Mouse (Mus musculus) midbrain, embryonic 10.5 days (tissue): ENCODE measurements around the gene Sntb2. TPM values are rescaled to one million over a fixed set of nuclear protein-coding genes. Genes with fewer than 3 reads are reported as not detected.

Experiments
- DNase-seq: peaks from one replicate; pipeline ENCODE4 v3.0.0-alpha.2; 2017; ENCODE audit warnings: low spot score
- H3K27ac ChIP-seq: fragments of 300-500 bp; sonication (generic); replicated peaks from 2 replicates; pipeline ENCODE4 v1.5.1; 2016; ENCODE audit warnings: mild to moderate bottlenecking
- H3K27me3 ChIP-seq: fragments of 300-500 bp; sonication (generic); 2 replicates; pipeline ENCODE4 v1.6.1; 2016; ENCODE audit warnings: low read depth, mild to moderate bottlenecking; ENCODE audit not compliant: poor library complexity, severe bottlenecking
- H3K36me3 ChIP-seq: fragments of 300-500 bp; sonication (generic); 2 replicates; pipeline ENCODE4 v1.6.1; 2016; ENCODE audit warnings: mild to moderate bottlenecking, moderate library complexity
- H3K4me1 ChIP-seq: fragments of 300-500 bp; sonication (generic); 2 replicates; pipeline ENCODE4 v1.6.1; 2016
- H3K4me3 ChIP-seq: fragments of 300-500 bp; sonication (generic); 2 replicates; pipeline ENCODE4 v1.5.1; 2016; ENCODE audit warnings: mild to moderate bottlenecking, moderate library complexity
- H3K9me3 ChIP-seq: fragments of 300-500 bp; sonication (generic); replicated peaks from 2 replicates; pipeline ENCODE4 v1.6.1; 2016; ENCODE audit warnings: mild to moderate bottlenecking
- WGBS: fragments of 180-500 bp; shearing (Covaris S2); methylation state at CpG from one replicate; pipeline ENCODE4 v1.1.7; 2016; 5-methylcytosine and 5-hydroxymethylcytosine counted together
- polyA plus RNA-seq: library from polyadenylated mRNA; unstranded; fragments of >200 nt; fragmentation: Nextera tagmentation; extraction: Ambion mirVana; gene quantifications from 2 replicates; pipeline ENCODE4 v1.2.1, GENCODE M21; 2016

The Sntb2 gene
- 8.2 and 9.2 TPM in 2 replicates for polyA plus RNA-seq

DNA sequence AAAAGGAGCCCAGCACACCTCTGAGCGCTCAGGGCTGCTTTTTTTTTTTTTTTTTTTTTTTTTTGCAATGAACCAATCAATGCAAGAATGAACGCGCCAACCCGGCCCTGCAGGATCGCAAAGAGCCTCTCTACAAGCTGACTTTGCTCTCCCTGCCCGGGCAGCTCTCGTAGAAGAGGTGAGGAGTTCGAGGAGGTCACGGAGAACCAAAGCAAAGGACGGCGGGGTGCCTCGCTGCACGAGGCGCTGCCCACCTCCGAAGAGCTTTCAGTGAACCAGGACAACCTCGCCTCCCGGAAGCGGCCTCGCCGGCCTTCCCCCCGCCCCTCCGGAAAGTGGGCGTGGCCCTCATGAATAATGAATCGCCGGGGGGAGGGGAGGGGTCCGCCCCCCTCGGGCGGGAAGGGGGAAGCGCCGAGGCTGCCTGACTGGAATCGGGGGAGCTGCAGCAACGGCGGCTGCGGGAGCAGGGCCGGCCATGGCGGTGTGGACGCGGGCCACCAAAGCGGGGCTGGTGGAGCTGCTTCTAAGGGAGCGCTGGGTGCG lies at the start of gene Sntb2:
Gene Sntb2 (plus strand): TSS at position 427 of the 546 bp plus-strand sequence.
- peak; percentile 95 for DNase-seq
- peaks cover 35% of the 10 kb centered on the region for H3K27me3 ChIP-seq
- H3K4me1 ChIP-seq: peaks cover 31% of the 10 kb centered on the region
- H3K4me3 ChIP-seq: peak within 1 kb of the TSS; percentile 88
- peak within 1 kb of the TSS; percentile 94 for H3K27ac ChIP-seq
- H3K36me3 ChIP-seq: no peaks in the 10 kb centered on the region
- no peaks in the 10 kb centered on the region for H3K9me3 ChIP-seq
- WGBS: under 1% methylated on average over 41 of the region's 41 CpGs

DNA sequence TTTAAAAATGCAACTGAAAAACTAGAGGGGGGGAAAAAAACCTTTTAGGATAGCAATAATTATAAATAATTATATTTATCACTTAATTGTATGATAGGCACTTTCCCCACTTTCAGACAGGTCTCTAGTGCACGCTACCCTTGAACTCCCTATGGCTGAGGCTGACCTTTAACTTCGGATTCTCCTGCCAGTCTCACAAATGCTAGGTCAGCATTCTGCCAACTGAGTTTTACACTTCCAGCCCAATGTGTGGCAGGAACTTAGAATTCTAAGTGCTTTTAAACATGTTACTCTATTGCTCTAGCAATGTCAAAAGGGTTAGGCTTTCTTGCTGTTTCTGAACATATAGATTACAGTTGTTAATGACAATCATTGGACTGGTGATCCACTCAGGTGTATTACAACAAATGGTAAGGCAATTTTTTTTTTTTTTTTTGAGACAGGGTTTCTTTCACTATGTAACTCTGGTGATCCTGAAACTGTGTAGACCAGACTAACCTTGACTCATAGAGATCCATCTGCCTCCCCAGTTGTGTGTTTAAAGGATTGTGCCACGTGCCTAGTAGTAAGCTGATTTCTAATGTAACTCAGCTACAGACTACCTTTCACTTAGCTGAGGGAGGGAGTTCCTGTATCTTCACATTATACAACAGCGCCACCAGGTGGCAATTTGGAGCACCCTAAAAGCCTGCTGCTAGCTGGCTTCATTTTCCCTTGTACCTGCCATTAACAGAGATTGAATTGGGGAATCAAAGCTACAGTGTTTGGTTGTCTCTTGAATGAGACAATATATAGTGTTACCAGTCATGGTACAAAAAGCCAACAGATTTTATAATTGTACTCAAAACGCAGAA lies 48.0 kb upstream of the Sntb2 start:
- Histone ChIP-seq H3K9me3 (no peaks in the 10 kb centered on the region), H3K4me1 (peaks cover 23% of the 10 kb centered on the region), H3K27ac (no peak overlapping the region), H3K36me3 (peaks cover 63% of the 10 kb centered on the region), H3K4me3 (no peak overlapping the region), H3K27me3 (no peaks in the 10 kb centered on the region)
- WGBS: 60% methylated on average over 5 of the region's 5 CpGs
- DNase-seq: peak; percentile 61

- H3K4me3 ChIP-seq: no peak overlapping the region
- no peaks in the 10 kb centered on the region for H3K9me3 ChIP-seq
- no peak for DNase-seq
- no peaks in the 10 kb centered on the region for H3K27me3 ChIP-seq
- H3K36me3 ChIP-seq: peaks cover 50% of the 10 kb centered on the region
- no peak overlapping the region for H3K27ac ChIP-seq
- H3K4me1 ChIP-seq: peaks cover 24% of the 10 kb centered on the region
- WGBS: 91% methylated on average over 3 of the region's 3 CpGs
These were observed 46.7 kb upstream of the Sntb2 start for GRCm38 (mm10) chr8:106888803-106889202.

DNA sequence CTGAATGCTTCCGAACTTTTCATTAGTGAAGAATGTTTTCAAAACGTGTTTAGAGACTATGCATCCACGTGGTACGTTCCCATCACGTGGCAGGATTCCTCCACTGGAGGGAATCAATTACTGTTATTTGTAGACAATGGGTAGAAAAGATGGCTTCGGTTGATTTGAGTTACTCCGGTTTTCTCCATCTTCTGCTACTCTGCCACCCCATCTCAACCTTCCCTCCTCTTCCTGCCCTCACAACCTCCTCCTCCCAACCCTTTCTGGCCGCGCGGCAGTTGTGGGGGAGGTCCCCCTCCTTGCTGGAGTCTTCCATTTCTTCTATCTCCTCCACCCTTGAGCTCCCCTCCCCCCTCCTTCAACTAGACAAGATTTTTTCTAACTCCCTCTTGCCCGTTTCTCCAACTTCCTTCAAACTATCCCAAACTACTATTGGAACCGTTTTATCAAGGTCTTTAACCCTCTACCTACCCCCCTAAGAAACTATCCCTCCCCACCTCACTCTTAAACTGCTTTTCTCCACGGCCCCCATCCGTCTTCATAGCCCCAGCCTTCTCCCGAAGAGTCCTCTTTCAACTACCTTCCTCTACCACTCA lies 43.2 kb upstream of the Sntb2 start:
- no peaks in the 10 kb centered on the region for H3K27me3 ChIP-seq
- peak overlapping the region; percentile 99 for H3K4me3 ChIP-seq
- H3K36me3 ChIP-seq: peaks cover 43% of the 10 kb centered on the region
- peak; percentile 71 for DNase-seq
- WGBS: under 1% methylated on average over 15 of the region's 15 CpGs
- peaks cover 38% of the 10 kb centered on the region for H3K4me1 ChIP-seq
- peak overlapping the region; percentile 100 for H3K27ac ChIP-seq
- H3K9me3 ChIP-seq: no peaks in the 10 kb centered on the region

DNA sequence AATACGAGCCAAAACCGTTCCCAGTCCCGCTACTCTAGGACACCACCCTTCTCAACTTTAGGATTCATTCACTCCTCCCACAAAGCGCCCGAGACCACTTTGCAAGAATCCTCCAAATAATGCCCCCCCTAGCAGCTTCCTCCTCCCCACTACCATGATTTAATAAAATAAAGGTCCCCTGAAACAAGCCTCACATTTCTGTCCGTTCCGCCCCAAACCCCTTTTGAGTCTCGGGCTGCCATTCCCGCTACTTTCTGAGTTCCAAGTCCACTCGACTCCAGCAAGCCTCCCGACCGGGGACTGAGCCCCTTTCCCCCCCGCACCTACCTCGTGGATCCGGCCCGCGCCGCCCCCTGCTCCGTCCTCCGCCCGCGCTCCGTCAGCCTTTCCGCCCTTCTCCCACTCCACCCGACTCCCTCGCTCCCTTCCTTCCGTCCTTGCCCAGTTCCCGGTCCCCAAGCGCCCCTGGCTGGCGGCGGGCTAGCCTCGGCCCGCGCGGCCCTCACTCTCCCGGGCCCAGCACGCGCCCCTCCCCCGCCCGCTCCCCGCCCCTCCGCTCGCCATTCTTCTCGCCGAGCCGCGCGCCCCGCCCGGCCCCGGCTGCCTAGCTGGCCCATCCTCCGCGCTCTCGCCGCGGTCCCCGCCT lies 42.6 kb upstream of the Sntb2 start:
- H3K27me3 ChIP-seq: no peaks in the 10 kb centered on the region
- under 1% methylated on average over 57 of the region's 57 CpGs for WGBS
- peak overlapping the region; percentile 100 for H3K27ac ChIP-seq
- H3K4me1 ChIP-seq: peaks cover 38% of the 10 kb centered on the region
- H3K36me3 ChIP-seq: peaks cover 49% of the 10 kb centered on the region
- H3K9me3 ChIP-seq: no peaks in the 10 kb centered on the region
- peak overlapping the region; percentile 99 for H3K4me3 ChIP-seq
- peak; percentile 82 for DNase-seq

DNA sequence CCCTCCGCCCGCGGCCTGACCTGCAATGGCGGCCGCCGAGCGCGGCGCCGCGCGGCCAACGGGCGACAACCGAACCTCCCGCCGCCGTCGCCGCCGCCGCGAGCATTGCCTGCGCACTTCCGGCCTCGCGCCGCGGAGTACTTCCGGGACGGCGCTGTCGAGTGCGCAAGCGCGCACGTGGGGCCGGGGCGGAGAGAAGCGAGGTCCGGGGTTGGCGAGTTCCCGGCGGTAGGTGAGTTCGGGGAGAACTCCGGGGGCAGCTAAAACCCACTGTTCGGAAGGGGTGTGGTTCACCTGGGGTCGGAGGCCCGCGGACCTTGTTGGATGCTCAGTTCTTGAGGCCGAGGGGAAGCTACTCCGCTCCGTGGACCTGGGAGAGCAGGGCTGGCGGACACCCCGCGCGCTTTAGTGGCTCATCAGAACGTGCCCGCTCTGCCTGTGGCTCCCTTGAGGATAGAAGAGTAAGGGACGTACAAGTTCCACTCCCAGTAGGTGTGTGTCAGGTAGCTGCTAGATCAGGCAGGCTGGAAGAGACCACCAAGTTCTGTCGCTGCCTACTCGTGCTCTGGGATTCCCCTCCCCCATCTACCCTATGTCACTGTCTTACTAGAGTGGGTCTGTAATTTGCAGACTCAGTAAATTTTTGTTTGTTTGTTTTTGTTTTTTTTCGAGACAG lies 41.9 kb upstream of the Sntb2 start, which contains the start of gene Utp4:
Gene Utp4 (plus strand): TSS at position 156 of the 676 bp plus-strand sequence.
- H3K9me3 ChIP-seq: no peaks in the 10 kb centered on the region
- peaks cover 56% of the 10 kb centered on the region for H3K36me3 ChIP-seq
- DNase-seq: peak; percentile 89
- peak within 1 kb of the TSS; percentile 100 for H3K27ac ChIP-seq
- under 1% methylated on average over 63 of the region's 63 CpGs for WGBS
- H3K27me3 ChIP-seq: no peaks in the 10 kb centered on the region
- peaks cover 38% of the 10 kb centered on the region for H3K4me1 ChIP-seq
- peak within 1 kb of the TSS; percentile 99 for H3K4me3 ChIP-seq

GRCm38 (mm10) chr8:106899473-106899872 lies 36.1 kb upstream of the Sntb2 start:
- peaks cover 100% of the 10 kb centered on the region for H3K36me3 ChIP-seq
- 97% methylated on average over 5 of the region's 5 CpGs for WGBS
- DNase-seq: no peak
- H3K4me3 ChIP-seq: no peak overlapping the region
- H3K27me3 ChIP-seq: no peaks in the 10 kb centered on the region
- H3K4me1 ChIP-seq: peaks cover 8% of the 10 kb centered on the region
- H3K9me3 ChIP-seq: no peaks in the 10 kb centered on the region
- H3K27ac ChIP-seq: no peak overlapping the region

DNA sequence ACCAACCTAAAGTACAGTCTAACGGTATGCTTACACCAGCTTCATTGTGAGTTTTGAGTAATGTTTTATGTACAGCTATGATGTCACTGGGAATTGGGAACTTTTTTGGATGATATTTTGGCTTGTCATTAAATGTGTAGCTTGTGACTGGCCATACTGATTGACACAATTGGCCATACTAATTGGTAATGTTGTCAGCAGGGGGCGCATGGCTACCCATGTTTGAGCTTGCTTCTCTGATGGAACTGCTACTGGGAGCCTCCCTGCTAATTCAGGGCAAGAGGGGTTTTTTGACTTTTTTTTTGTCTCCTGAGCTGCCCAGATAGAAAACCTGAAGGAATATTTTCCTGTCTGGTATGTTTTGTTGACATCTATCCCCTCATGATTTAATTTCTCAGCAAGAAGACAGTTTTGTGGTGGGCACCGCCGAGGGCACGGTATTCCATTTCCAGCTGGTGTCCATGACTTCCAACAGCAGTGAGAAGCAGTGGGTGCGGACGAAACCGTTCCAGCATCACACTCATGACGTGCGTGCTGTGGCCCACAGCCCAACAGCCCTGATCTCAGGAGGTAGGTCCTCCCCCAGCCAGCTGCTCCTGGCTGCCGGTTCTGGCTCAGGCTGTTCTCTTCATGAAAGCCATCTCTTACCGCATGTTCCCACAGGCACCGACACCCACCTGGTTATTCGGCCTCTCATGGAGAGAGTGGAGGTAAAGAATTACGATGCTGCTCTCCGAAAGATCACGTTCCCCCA lies 29.6 kb upstream of the Sntb2 start:
- H3K27ac ChIP-seq: no peak overlapping the region
- WGBS: 94% methylated on average over 17 of the region's 17 CpGs
- no peaks in the 10 kb centered on the region for H3K9me3 ChIP-seq
- DNase-seq: peak; percentile 34
- peaks cover 93% of the 10 kb centered on the region for H3K36me3 ChIP-seq
- no peak overlapping the region for H3K4me3 ChIP-seq
- H3K4me1 ChIP-seq: no peaks in the 10 kb centered on the region
- no peaks in the 10 kb centered on the region for H3K27me3 ChIP-seq

DNA sequence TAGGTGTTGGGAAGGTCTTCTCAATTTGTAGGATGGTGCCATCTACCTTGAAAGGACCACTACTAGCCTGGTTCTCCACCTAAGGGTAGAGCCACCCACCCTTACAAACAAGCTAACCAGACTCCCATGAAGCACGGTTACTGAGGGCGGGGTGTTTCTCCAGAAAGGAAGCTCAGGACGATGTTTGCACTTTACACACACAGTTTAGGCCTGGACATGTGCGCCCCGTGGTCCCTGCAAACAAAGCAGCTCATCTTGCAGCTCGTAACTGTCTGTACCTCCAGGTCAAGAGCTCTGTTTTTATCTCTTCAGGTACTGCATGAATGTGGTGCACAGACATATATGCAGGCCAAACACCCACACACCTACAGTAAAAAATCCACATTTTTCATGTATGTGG lies 28.9 kb upstream of the Sntb2 start:
- Histone ChIP-seq H3K9me3 (no peaks in the 10 kb centered on the region), H3K27me3 (no peaks in the 10 kb centered on the region), H3K4me3 (no peak overlapping the region), H3K36me3 (peaks cover 93% of the 10 kb centered on the region), H3K27ac (no peak overlapping the region), H3K4me1 (no peaks in the 10 kb centered on the region)
- no peak for DNase-seq
- WGBS: 94% methylated on average over 6 of the region's 6 CpGs

DNA sequence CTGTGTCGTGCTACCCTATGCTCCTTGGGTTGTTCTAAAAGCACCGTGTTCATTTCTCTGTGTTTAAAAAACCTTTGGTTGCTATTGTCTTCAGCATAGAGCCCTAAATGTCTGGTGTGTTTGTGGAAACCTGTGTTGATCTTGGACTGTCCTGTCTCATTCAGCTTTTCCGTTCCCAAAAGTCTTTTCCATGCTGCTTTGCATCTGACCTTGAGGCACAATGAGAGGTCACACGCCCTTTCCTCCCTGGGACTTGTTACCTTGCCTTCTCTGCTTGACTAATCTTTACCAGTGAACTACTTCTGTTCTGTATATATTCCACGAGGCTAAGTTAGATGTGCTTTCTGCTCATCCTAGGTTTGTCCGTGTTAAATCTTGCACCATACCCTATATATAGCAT lies 28.1 kb upstream of the Sntb2 start:
- H3K36me3 ChIP-seq: peaks cover 93% of the 10 kb centered on the region
- no peaks in the 10 kb centered on the region for H3K27me3 ChIP-seq
- no peaks in the 10 kb centered on the region for H3K9me3 ChIP-seq
- no peak overlapping the region for H3K4me3 ChIP-seq
- no peaks in the 10 kb centered on the region for H3K4me1 ChIP-seq
- H3K27ac ChIP-seq: no peak overlapping the region
- WGBS: 89% methylated on average over 6 of the region's 6 CpGs
- no peak for DNase-seq

DNA sequence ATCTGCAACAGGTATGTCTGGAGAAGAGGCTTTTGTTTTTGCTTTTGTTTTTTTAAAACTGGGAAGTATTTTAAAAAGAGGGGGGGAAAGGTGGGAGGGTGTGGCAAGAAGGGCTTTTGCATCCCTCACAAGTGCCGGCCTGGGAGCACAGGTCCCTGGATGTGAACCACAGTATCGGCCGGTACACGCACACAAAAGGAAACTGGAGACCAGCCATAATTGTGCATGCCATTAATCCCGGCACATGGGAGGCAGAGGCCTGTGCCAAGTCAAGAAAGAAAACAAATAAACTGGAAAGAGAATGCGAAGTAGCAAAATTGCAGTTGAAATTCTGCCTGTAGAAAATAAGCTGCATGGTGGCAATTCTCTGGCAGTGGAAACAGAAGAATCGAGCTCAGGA lies 27.3 kb upstream of the Sntb2 start:
- no peak overlapping the region for H3K4me3 ChIP-seq
- peaks cover 93% of the 10 kb centered on the region for H3K36me3 ChIP-seq
- WGBS: 92% methylated on average over 7 of the region's 7 CpGs

More for the DNA sequence above, 27.3 kb upstream of the Sntb2 start:
- Histone ChIP-seq H3K27me3 (no peaks in the 10 kb centered on the region), H3K27ac (no peak overlapping the region), H3K4me1 (no peaks in the 10 kb centered on the region), H3K9me3 (no peaks in the 10 kb centered on the region)
- no peak for DNase-seq
